Mouse (Mus musculus) C2C12 (cell line): Measurements from ENCODE around the gene Snx29.

Experiments used
- CTCF ChIP-seq: IDR thresholded peaks from one replicate; pipeline ENCODE4 v1.5.1; 2011; ENCODE audit not compliant: control insufficient read depth, insufficient read depth, insufficient read length
- MAX ChIP-seq: IDR thresholded peaks from one replicate; pipeline ENCODE4 v1.6.1; 2011; ENCODE audit warnings: mild to moderate bottlenecking, control low read depth
- MYOD1 ChIP-seq: IDR thresholded peaks from one replicate; pipeline ENCODE4 v1.6.1; 2011; ENCODE audit warnings: low read depth; ENCODE audit not compliant: control insufficient read depth, insufficient read length
- MYOG ChIP-seq: IDR thresholded peaks from one replicate; pipeline ENCODE4 v1.6.1; 2011; ENCODE audit not compliant: control insufficient read depth, insufficient read length; ENCODE audit errors: extremely low read depth
- USF1 ChIP-seq: IDR thresholded peaks from one replicate; pipeline ENCODE4 v1.6.1; 2011; ENCODE audit warnings: low read depth, mild to moderate bottlenecking, control low read depth, moderate library complexity

- TF ChIP-seq MYOG (no peak), CTCF (no peak), MAX (no peak), USF1 (no peak), MYOD1 (no peak)
Measured at GRCm38 (mm10) chr16:11709999-11710667, 387.4 kb downstream of the Snx29 start.
